Mouse (Mus musculus) kidney, postnatal 25 days (tissue): Measurements from ENCODE around the gene Eed.

Experiments
- DNase-seq, 2 experiments: peaks; one replicate each; pipeline ENCODE4 v3.0.0; 2021; ENCODE audit warnings: mixed read lengths in 2 of 2

Eed gene

GRCm38 (mm10) chr7:89980133-89980484 is 674 bp downstream of the Eed start:
- DNase-seq, result no peak

GRCm38 (mm10) chr7:89979432-89980130 is 1.2 kb downstream of the Eed start:
- DNase-seq, result no peak

- DNase-seq, result no peak
These were observed 4.0 kb downstream of the Eed start for GRCm38 (mm10) chr7:89976796-89977195.

- no peak for DNase-seq
These were observed 5.2 kb downstream of the Eed start for GRCm38 (mm10) chr7:89975571-89975970.

- no peak for DNase-seq
These were observed 13.5 kb downstream of the Eed start for GRCm38 (mm10) chr7:89967235-89967634.

- DNase-seq, result no peak
These were observed 14.0 kb downstream of the Eed start for GRCm38 (mm10) chr7:89966771-89967170.

- no peak for DNase-seq
These were observed 17.6 kb downstream of the Eed start for GRCm38 (mm10) chr7:89963135-89963534.

GRCm38 (mm10) chr7:89957300-89957699 is 23.5 kb downstream of the Eed start:
- no peak for DNase-seq

- DNase-seq, result no peak
These were observed 26.5 kb downstream of the Eed start for GRCm38 (mm10) chr7:89954261-89954660.

- DNase-seq, result no peak
These were observed 31.4 kb downstream of the Eed start for GRCm38 (mm10) chr7:89949403-89949802.

GRCm38 (mm10) chr7:89948026-89948425 is 32.8 kb downstream of the Eed start:
- DNase-seq, result no peak

- peak; percentile 97 to 98 for DNase-seq
These were observed 40.0 kb downstream of the Eed start, which contains the start of gene Hikeshi for GRCm38 (mm10) chr7:89940571-89941463. Hikeshi (minus strand) TSS chr7:89941204.

GRCm38 (mm10) chr7:89939497-89940353 is 41.1 kb downstream of the Eed start:
- no peak for DNase-seq

GRCm38 (mm10) chr7:89923441-89924180 is 57.2 kb downstream of the Eed start:
- no peak for DNase-seq

GRCm38 (mm10) chr7:89917776-89918175 is 63.0 kb downstream of the Eed start:
- no peak for DNase-seq

- DNase-seq, result no peak
These were observed 64.1 kb downstream of the Eed start for GRCm38 (mm10) chr7:89916711-89917110.

- no peak for DNase-seq
These were observed 67.2 kb downstream of the Eed start for GRCm38 (mm10) chr7:89913432-89914158.

GRCm38 (mm10) chr7:89912356-89912755 is 68.4 kb downstream of the Eed start:
- DNase-seq, result no peak

GRCm38 (mm10) chr7:89909711-89910110 is 71.1 kb downstream of the Eed start:
- no peak for DNase-seq

GRCm38 (mm10) chr7:89908899-89909621 is 71.7 kb downstream of the Eed start:
- no peak for DNase-seq

- DNase-seq, result no peak
These were observed 72.4 kb downstream of the Eed start for GRCm38 (mm10) chr7:89908421-89908820.
